Mouse (Mus musculus) thymus, postnatal 0 days (tissue): ENCODE measurements around the gene Lhfpl1. TPM values are rescaled to one million over a fixed set of nuclear protein-coding genes. Genes with fewer than 3 reads are reported as not detected.
A peak's percentile ranks its signal among the peaks of the same experiment; 100 is the strongest.
"Not testable (repeated sequence)": the region's sequence is repeated elsewhere in the genome, so short reads cannot be mapped to it uniquely, and the experiment has no call there.

Source experiments
- DNase-seq: peaks from one replicate; pipeline ENCODE4 v3.0.0-alpha.2; 2015; ENCODE audit warnings: low spot score
- polyA plus RNA-seq: library from polyadenylated mRNA; unstranded; fragments of >200 nt; fragmentation: Nextera tagmentation; extraction: Ambion mirVana; gene quantifications from 2 replicates; pipeline ENCODE4 v1.2.1, GENCODE M21; 2015

Gene Lhfpl1
- 0.78 and 0.91 TPM in 2 replicates for polyA plus RNA-seq

DNA sequence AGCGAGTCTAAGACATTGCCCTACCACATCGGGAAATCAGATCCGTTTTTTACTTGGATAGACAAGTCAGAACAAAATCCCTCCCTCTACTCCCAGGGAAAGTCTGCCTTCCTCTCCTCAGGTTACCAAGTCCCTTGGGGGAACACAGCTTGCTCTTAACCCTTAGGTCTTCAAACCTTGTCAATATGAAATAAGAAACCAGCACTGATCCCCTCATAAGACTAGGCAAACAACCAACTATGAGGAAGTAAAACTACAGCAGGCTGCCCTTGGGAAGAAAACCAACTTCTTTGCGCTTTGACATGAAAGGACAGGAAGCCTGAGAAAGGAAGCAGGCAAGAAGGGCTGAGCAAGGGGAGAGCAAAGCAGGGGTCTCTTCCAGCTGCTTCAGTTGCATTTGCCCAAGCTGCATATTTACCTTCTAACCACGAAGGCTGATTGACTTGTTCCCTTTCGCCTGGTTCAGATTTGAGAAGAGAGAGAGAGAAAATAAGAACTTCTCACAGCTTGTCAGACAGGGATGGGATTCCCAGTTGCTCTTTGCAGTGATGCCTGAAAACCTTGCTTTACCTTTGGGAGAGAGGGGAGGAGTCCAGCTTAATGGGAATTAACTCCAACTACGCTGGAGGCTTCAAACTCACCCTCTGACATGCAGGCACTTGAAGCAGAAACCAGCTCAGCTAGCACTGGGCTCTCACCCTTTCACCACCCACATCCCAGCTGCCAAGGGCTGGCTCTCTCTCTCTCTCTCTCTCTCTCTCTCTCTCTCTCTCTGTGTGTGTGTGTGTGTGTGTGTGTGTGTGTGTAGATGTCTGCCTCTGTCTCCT, at the start of gene Lhfpl1:
Lhfpl1 (minus strand) TSS at position 713 of the 827 bp plus-strand sequence.
- peak; percentile 26 for DNase-seq

DNA sequence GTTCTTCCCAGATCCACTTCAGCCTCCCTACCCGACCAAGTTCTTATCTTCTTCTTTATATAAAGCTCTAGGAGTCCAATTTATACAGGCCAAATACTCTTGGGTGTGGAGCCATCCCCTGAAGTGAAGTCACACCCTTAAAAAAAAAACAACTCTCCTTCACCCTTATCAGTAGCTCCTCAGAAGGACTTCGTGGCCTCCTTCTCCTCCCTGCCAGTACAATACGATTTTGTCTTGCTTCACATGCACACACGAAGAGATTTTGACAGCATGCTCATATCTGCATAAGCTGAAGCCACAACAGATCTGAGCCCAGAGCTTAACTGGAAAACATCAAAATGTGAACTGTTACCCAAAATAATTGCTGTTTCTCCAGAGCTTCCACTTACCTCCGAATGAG, 22.9 kb upstream of the Lhfpl1 start:
- DNase-seq = no peak

DNA sequence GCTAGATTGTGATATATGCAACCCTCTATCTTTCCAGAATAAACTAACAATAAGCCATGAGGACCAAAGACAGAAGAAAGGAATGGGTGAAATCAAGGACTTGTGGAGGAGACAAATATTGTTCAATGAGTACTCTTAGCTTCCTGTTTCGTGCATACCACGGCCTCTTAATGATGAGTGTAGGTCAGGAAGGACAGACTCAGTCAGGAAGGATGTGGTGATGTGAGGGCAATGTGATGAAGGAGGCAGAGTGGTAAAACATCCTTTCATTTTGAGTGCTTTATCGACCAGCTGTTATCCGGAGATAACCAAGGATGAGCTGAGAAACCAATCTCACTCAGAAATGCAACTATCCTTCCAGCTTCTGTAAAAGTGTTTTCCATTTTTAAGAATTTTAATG, 13.6 kb upstream of the Lhfpl1 start:
- DNase-seq = no peak

DNA sequence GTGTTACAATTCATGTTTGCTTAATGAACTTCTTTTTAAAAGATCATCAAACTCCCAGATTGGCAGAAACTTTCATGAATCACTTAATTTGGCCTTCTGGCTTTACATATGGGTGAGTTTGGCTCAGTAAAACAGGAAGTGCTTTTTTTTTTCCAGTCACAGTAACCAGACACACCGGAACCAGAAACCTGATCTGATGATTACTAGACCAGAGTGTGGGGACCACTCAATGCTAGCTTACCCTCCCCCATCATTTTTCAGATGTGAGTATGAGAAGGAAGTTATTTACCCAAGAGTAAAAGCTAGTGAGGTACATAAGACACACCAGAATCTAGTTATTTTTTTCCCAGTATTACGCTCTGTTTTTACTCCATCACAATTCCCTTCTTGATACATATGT, 6.5 kb downstream of the Lhfpl1 start:
- DNase-seq = no peak

- no peak for DNase-seq
Measured at GRCm38 (mm10) chrX:145336141-145336540, 12.7 kb downstream of the Lhfpl1 start.

DNA sequence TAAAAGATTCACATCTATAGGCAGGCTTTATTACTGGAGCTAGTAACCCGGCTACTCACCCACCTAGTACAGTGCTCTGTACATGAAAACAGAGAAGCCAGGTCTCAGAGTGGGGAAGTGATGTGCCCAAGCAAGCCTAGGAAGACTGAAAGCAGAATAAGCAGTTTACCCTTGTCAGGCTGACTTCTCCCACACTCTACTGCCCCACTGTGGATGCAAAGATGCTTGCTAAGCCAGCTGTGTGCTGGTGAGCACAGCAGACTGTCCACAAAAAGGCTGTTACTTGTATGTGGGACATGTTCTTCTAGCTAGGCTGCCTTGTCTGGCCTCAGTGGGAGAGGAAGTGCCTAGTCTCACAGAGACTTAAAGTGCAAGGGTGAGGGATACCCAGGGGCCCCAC, 40.3 kb downstream of the Lhfpl1 start:
- no peak for DNase-seq

DNA sequence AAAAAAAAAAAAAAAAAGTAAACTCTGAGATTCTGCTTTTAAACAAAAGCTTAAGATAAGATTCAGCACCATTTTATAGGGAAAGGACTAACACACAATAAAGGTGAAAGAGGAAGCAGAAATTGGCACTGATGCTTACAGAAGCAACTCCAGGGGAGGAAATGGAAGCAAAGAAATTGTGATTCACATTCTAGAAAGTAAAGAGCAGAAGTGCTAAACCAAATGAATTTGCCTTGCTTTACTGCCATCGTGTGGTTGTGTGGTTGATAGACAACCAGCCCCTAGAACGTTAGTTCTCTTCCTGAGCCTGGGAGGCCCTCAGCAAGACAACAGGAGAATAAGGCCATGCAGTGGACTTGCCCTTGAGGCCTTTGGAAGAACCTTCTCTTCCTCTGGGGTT, 41.7 kb downstream of the Lhfpl1 start:
- DNase-seq = peak; percentile 7

DNA sequence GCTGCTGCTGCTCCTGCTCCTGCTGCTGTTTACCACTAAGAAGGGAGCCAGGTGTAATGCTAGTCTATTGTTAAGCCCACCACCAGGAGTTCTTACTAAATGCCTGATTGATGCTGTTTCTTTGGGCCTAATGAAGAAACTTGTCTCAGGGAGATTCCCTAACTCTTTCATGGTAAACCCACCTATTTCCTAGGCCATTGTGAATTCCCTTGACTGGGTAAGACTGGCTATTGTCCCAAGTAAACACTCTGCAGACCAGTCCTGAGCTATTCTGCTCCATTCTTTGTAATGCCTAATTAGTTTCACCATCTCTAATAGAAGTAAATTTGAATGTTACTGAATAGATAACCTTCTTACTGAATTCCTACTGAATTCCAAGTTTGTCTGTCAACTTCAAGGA, 48.7 kb downstream of the Lhfpl1 start:
- not testable (repeated sequence) for DNase-seq

GRCm38 (mm10) chrX:145272209-145272608, 76.7 kb downstream of the Lhfpl1 start:
- no peak for DNase-seq

GRCm38 (mm10) chrX:145271768-145272167, 77.1 kb downstream of the Lhfpl1 start:
- DNase-seq = no peak

- DNase-seq = no peak
Measured at GRCm38 (mm10) chrX:145261803-145262202, 87.1 kb downstream of the Lhfpl1 start.

Other genes starting within 250 kb of the Lhfpl1 start
- gene Amot, start 156.1 kb upstream of the Lhfpl1 start, polyA plus RNA-seq = 1.7 TPM in 2 replicates